In the genomic region with DNA sequence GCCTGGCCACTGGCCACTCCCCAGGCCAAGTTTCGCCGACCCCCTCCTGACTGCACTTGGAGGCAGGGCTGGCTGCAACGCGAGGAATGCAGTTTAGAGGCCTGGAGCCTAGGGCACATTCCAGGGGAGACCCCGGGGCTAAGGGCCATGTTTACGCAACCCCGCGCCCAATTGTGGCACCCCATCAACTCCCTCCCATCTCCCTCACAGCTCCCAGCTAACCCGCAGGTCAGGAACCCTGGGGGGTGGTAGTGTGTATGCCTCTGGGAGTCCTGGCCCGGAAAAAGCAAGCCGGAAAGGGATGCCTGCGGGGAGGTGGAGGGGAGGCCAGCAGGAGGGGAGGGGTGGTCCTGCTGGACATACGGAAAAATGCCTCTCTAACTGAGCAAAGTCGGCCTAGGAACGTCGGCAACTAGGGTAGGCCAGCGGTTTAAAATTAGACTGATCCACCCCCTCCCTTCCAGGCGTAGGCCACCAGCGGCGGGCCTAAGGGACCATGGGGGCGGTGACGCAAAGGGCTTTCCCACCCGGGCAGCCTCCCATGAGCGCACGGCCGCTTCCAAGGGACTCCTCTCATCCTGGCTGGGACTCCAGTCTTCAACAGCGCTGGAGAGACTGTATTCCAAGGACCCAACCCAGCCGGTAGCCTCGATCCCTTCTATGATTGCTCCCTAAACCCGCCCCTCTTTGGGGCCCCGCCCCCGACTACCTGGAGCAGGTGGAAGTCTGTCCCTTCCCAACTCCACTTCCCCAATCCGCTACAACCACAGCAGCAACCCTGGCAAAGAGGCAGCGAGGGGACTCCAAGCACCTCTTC, we compare ENCODE assay signal across 1 mouse cellular context.
A peak's percentile ranks its signal among the peaks of the same experiment; 100 is the strongest.
TF ChIP-seq lines count a peak whose summit lies in the region.

No protein-coding gene starts in this region.

TF ChIP-seq in C2C12, 6 proteins besides CTCF, POLR2A, EP300 and RAD21 (continued from another document):
- peak; percentile 11 for TF ChIP-seq MAX (IDR thresholded peaks at IDR 0.05)
- TF ChIP-seq CEBPB (IDR thresholded peaks at IDR 0.05; ENCODE audit: low read depth) = peak; percentile 2
